Mouse (Mus musculus): ENCODE measurements around the gene Gm28635.

DNA sequence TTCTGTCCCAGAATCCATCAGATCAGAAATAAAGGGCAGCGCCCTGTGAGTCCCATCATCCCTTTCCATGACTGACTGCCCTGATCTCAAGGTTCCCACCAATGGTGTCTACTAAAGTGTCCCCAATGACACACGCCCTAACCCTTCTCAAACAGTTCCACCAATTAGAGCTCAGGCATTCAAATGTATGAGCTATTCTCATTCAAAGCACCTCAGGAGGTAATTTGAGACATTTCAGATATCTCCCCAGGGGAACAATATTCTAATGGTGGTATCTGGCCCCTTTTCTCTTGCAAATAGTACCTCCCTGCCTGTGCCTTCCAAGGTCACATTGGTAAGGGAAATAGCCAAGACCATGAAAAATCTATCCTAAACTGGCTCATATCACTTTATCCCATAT is 98.5 kb downstream of the Gm28635 start:
- TF ChIP-seq POLR2A (IDR thresholded peaks at IDR 0.05; ENCODE audit: insufficient read depth, low read depth, low read length) (no peak), CTCF (IDR thresholded peaks at IDR 0.05) (no peak), EP300 (IDR thresholded peaks at IDR 0.05; ENCODE audit: insufficient read depth, low read depth, low read length) (no peak)

Measured in heart, adult 2 months (tissue).